Mouse (Mus musculus): Measurements from ENCODE around the gene Fuom. TPM values are rescaled to one million over a fixed set of nuclear protein-coding genes. Genes with fewer than 3 reads are reported as not detected.

The Fuom gene
- polyA plus RNA-seq, 1 experiment from 2014 or later = 108 TPM

DNA sequence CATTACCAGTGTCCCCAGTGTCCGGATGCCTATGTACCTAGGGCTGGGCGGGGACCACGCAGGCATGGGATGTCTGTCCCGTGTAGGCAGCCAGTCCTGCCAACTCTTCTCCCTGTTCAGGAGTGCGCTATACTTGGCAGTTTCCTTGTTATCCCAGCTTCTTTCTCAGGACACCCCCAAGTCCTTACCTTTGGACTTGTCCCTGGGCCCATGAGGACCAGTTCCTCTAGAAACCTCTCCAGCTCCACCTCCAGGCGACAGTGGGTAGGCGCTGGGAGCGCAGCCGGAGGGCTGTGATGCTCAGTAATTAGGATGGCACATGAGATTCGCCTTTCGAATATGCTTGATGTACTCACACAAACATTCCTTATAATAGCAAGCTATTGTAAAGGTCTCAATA, 39.9 kb downstream of the Fuom start:
- ATAC-seq (ENCODE audit: insufficient number of reproducible peaks, insufficient read depth, low FRiP score, low read depth) = no peak

DNA sequence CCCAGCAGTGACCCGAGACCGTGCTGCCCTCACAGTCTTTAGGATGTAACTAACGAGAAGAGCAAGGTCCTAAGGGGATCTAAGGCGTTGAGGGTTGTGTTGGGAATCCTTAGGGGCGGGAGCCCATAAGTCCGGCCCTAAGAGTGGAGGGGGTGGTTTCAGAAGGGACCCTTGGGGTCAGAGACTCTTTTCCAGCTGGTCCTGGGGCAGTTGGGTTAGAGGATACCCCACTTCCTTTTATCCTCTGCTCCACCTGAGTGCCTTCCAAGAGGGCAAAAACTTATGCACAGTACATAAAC, 40.5 kb downstream of the Fuom start:
- H3K36me3 ChIP-seq (ENCODE audit: control insufficient read depth, insufficient read depth, low read length) = no peaks in the 10 kb centered on the region
- peaks cover 6 to 10% of the 10 kb centered on the region in 2 experiments; a peak in 3 of 4 replicates for H3K4me1 ChIP-seq (ENCODE audit: control insufficient read depth in 2 of 2, insufficient read depth in 2 of 2, low read length in 2 of 2)
- WGBS = 2% methylated on average over 6 of the region's 6 CpGs
- H3K4me2 ChIP-seq (ENCODE audit: low read length) = peak overlapping the region; percentile 67; the same call in 1 of the 2 replicates
- no peak for ATAC-seq (ENCODE audit: insufficient number of reproducible peaks, insufficient read depth, low FRiP score, low read depth)
- H3K4me3 ChIP-seq (ENCODE audit: control insufficient read depth in 1 of 2, insufficient read depth in 1 of 2, low read depth in 1 of 2, low read length in 2 of 2) = peak overlapping the region in 1 of 2 experiments; percentile 34; a peak in 1 of 4 replicates
- no peaks in the 10 kb centered on the region for H3K9me3 ChIP-seq (ENCODE audit: control insufficient read depth, low read length)
- H3K27me3 ChIP-seq (ENCODE audit: control insufficient read depth, insufficient read depth, low read length) = peaks cover 97% of the 10 kb centered on the region
- H3K9ac ChIP-seq (ENCODE audit: low read length) = no peak overlapping the region
- H3K27ac ChIP-seq (replicated peaks in 1 of 2; ENCODE audit: control insufficient read depth in 1 of 2, insufficient read depth in 1 of 2, low read depth in 2 of 2, low read length in 2 of 2) = no peak overlapping the region

More for the DNA sequence above, 39.9 kb downstream of the Fuom start:
- WGBS = 15% methylated on average over 11 of the region's 11 CpGs
- Histone ChIP-seq H3K9ac (ENCODE audit: low read length) (no peak overlapping the region), H3K4me2 (ENCODE audit: low read length) (no peak overlapping the region), H3K4me1 (ENCODE audit: control insufficient read depth in 2 of 2, insufficient read depth in 2 of 2, low read length in 2 of 2) (peaks cover 6 to 10% of the 10 kb centered on the region in 2 experiments; a peak in 3 of 4 replicates), H3K4me3 (ENCODE audit: control insufficient read depth in 1 of 2, insufficient read depth in 1 of 2, low read depth in 1 of 2, low read length in 2 of 2) (no peak overlapping the region), H3K36me3 (ENCODE audit: control insufficient read depth, insufficient read depth, low read length) (no peaks in the 10 kb centered on the region), H3K27ac (replicated peaks in 1 of 2; ENCODE audit: control insufficient read depth in 1 of 2, insufficient read depth in 1 of 2, low read depth in 2 of 2, low read length in 2 of 2) (no peak overlapping the region), H3K27me3 (ENCODE audit: control insufficient read depth, insufficient read depth, low read length) (peaks cover 95% of the 10 kb centered on the region), H3K9me3 (ENCODE audit: control insufficient read depth, low read length) (no peaks in the 10 kb centered on the region)

- Histone ChIP-seq H3K4me2 (ENCODE audit: low read length) (peak overlapping the region; percentile 67), H3K4me3 (ENCODE audit: control insufficient read depth in 1 of 2, insufficient read depth in 1 of 2, low read depth in 1 of 2, low read length in 2 of 2) (peak overlapping the region; percentile 18 to 34), H3K27ac (replicated peaks in 1 of 2; ENCODE audit: control insufficient read depth in 1 of 2, insufficient read depth in 1 of 2, low read depth in 2 of 2, low read length in 2 of 2) (no peak overlapping the region), H3K36me3 (ENCODE audit: control insufficient read depth, insufficient read depth, low read length) (no peaks in the 10 kb centered on the region), H3K9ac (ENCODE audit: low read length) (peak overlapping the region; percentile 1; the same call in 1 of the 2 replicates), H3K27me3 (ENCODE audit: control insufficient read depth, insufficient read depth, low read length) (peaks cover 97% of the 10 kb centered on the region), H3K4me1 (ENCODE audit: control insufficient read depth in 2 of 2, insufficient read depth in 2 of 2, low read length in 2 of 2) (peaks cover 6 to 10% of the 10 kb centered on the region in 2 experiments; a peak in 3 of 4 replicates), H3K9me3 (ENCODE audit: control insufficient read depth, low read length) (no peaks in the 10 kb centered on the region)
- ATAC-seq (ENCODE audit: insufficient number of reproducible peaks, insufficient read depth, low FRiP score, low read depth) = no peak
- 1% methylated on average over 47 of the region's 47 CpGs for WGBS
These were observed 41.1 kb downstream of the Fuom start for GRCm38 (mm10) chr7:140060936-140061831.

DNA sequence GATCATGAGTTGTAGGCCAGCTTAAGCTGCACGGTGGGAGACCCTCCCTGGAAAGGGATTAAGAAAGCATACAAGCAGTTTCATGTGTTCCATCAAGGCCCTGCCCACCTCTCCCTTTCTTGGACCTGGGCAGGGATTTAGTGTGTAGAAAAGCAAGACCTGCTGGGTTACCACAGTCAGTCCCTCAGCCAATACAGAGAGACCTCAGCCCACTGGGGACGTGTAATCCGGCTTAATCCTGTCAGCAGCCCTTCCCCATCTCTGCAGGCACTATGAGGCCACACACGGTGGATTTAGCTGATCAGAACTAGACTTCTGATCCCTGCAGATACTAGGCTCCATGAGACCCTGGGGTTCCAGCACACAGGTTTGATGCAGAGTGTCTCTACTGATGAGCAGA, 42.6 kb downstream of the Fuom start:
- Histone ChIP-seq H3K9ac (ENCODE audit: low read length) (no peak overlapping the region), H3K4me1 (ENCODE audit: control insufficient read depth in 2 of 2, insufficient read depth in 2 of 2, low read length in 2 of 2) (peaks cover 6 to 10% of the 10 kb centered on the region in 2 experiments; a peak in 3 of 4 replicates), H3K36me3 (ENCODE audit: control insufficient read depth, insufficient read depth, low read length) (no peaks in the 10 kb centered on the region), H3K9me3 (ENCODE audit: control insufficient read depth, low read length) (peaks cover 5% of the 10 kb centered on the region; the same call in 1 of the 2 replicates), H3K27me3 (ENCODE audit: control insufficient read depth, insufficient read depth, low read length) (peaks cover 96% of the 10 kb centered on the region), H3K4me2 (ENCODE audit: low read length) (no peak overlapping the region), H3K27ac (replicated peaks in 1 of 2; ENCODE audit: control insufficient read depth in 1 of 2, insufficient read depth in 1 of 2, low read depth in 2 of 2, low read length in 2 of 2) (no peak overlapping the region), H3K4me3 (ENCODE audit: control insufficient read depth in 1 of 2, insufficient read depth in 1 of 2, low read depth in 1 of 2, low read length in 2 of 2) (no peak overlapping the region)
- 21% methylated on average over 4 of the region's 4 CpGs for WGBS
- ATAC-seq (ENCODE audit: insufficient number of reproducible peaks, insufficient read depth, low FRiP score, low read depth) = no peak

GRCm38 (mm10) chr7:140058528-140058927, 43.7 kb downstream of the Fuom start:
- Histone ChIP-seq H3K27ac (replicated peaks in 1 of 2; ENCODE audit: control insufficient read depth in 1 of 2, insufficient read depth in 1 of 2, low read depth in 2 of 2, low read length in 2 of 2) (no peak overlapping the region), H3K27me3 (ENCODE audit: control insufficient read depth, insufficient read depth, low read length) (peaks cover 96% of the 10 kb centered on the region), H3K9me3 (ENCODE audit: control insufficient read depth, low read length) (peaks cover 5% of the 10 kb centered on the region; the same call in 1 of the 2 replicates), H3K4me1 (ENCODE audit: control insufficient read depth in 2 of 2, insufficient read depth in 2 of 2, low read length in 2 of 2) (peaks cover 6 to 10% of the 10 kb centered on the region in 2 experiments; a peak in 3 of 4 replicates), H3K36me3 (ENCODE audit: control insufficient read depth, insufficient read depth, low read length) (no peaks in the 10 kb centered on the region), H3K4me3 (ENCODE audit: control insufficient read depth in 1 of 2, insufficient read depth in 1 of 2, low read depth in 1 of 2, low read length in 2 of 2) (peak overlapping the region; percentile 46 to 50), H3K9ac (ENCODE audit: low read length) (peak overlapping the region; percentile 61; the same call in 1 of the 2 replicates), H3K4me2 (ENCODE audit: low read length) (peak overlapping the region; percentile 84)
- no peak for ATAC-seq (ENCODE audit: insufficient number of reproducible peaks, insufficient read depth, low FRiP score, low read depth)
- WGBS = 24% methylated on average over 7 of the region's 7 CpGs

DNA sequence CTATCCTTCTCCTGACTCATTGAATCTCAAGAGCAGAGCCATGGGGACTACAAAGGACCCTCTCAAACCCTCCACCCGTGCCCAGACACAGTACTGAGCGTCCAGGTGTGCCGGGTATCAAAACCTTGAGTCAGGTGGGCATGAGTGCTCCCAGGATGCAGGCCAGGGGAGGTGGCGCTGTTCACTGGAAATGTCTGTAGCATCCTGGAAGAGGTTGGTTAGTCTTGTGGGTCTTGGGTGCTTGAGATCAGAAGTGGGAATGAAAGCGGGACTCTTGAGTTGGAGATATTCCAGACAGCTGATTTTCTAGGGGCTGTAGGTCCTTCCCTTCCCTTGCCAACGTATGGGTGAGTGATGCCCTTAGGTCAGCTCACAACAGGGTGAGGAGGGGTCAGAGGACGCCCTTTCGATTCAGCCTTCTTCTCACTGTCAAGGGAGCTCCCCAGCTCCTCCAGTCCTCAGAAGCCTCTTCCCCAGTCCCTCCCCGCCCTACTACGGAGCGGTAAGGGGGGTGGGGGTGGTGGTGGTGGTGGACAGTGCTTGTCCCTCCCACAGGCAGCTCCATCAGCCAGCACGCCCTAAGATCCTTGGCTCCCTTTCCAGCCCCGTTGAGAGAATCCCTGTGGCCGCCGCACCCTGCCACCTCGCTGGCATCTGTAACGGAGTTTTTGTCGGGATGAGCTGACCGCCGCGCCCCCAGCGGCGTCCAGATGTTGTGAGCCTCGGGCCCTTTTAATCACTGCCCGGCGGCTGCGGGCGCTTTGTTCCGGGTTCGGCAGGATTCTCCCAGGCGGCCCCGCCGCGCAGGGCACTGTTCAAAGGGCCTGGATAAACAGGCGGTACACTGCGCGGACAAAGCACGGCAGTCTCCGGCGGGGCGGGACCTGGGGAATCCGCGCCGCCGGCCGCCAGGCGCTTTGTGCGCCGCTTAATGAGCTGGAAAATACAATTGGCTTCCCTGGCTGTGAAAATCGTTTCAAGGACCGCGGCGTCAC, 44.5 kb downstream of the Fuom start:
- H3K27me3 ChIP-seq (ENCODE audit: control insufficient read depth, insufficient read depth, low read length) = peaks cover 96% of the 10 kb centered on the region
- H3K9me3 ChIP-seq (ENCODE audit: control insufficient read depth, low read length) = peaks cover 5% of the 10 kb centered on the region; the same call in 1 of the 2 replicates
- peaks cover 6 to 10% of the 10 kb centered on the region in 2 experiments; a peak in 3 of 4 replicates for H3K4me1 ChIP-seq (ENCODE audit: control insufficient read depth in 2 of 2, insufficient read depth in 2 of 2, low read length in 2 of 2)
- no peaks in the 10 kb centered on the region for H3K36me3 ChIP-seq (ENCODE audit: control insufficient read depth, insufficient read depth, low read length)
- no peak overlapping the region for H3K27ac ChIP-seq (replicated peaks in 1 of 2; ENCODE audit: control insufficient read depth in 1 of 2, insufficient read depth in 1 of 2, low read depth in 2 of 2, low read length in 2 of 2)
- peak overlapping the region; percentile 84 for H3K4me2 ChIP-seq (ENCODE audit: low read length)
- peak overlapping the region; percentile 46 to 50 for H3K4me3 ChIP-seq (ENCODE audit: control insufficient read depth in 1 of 2, insufficient read depth in 1 of 2, low read depth in 1 of 2, low read length in 2 of 2)
- peak; percentile 54; the same call in 1 of the 2 replicates for ATAC-seq (ENCODE audit: insufficient number of reproducible peaks, insufficient read depth, low FRiP score, low read depth)
- H3K9ac ChIP-seq (ENCODE audit: low read length) = peak overlapping the region; percentile 61
- 2% methylated on average over 53 of the region's 53 CpGs for WGBS

GRCm38 (mm10) chr7:140054124-140054523, 48.1 kb downstream of the Fuom start:
- Histone ChIP-seq H3K4me3 (ENCODE audit: control insufficient read depth in 1 of 2, insufficient read depth in 1 of 2, low read depth in 1 of 2, low read length in 2 of 2) (no peak overlapping the region), H3K4me2 (ENCODE audit: low read length) (no peak overlapping the region), H3K36me3 (ENCODE audit: control insufficient read depth, insufficient read depth, low read length) (no peaks in the 10 kb centered on the region), H3K27ac (replicated peaks in 1 of 2; ENCODE audit: control insufficient read depth in 1 of 2, insufficient read depth in 1 of 2, low read depth in 2 of 2, low read length in 2 of 2) (no peak overlapping the region), H3K9me3 (ENCODE audit: control insufficient read depth, low read length) (peaks cover 5% of the 10 kb centered on the region; the same call in 1 of the 2 replicates), H3K4me1 (ENCODE audit: control insufficient read depth in 2 of 2, insufficient read depth in 2 of 2, low read length in 2 of 2) (peaks cover 5 to 11% of the 10 kb centered on the region in 2 experiments; a peak in 3 of 4 replicates), H3K9ac (ENCODE audit: low read length) (no peak overlapping the region), H3K27me3 (ENCODE audit: control insufficient read depth, insufficient read depth, low read length) (peaks cover 95% of the 10 kb centered on the region)
- 55% methylated on average over 4 of the region's 4 CpGs for WGBS
- ATAC-seq (ENCODE audit: insufficient number of reproducible peaks, insufficient read depth, low FRiP score, low read depth) = no peak

All from heart, embryonic 14.5 days (tissue).